Comparison of ENCODE assay signal across 8 mouse cellular contexts in the genomic region with DNA sequence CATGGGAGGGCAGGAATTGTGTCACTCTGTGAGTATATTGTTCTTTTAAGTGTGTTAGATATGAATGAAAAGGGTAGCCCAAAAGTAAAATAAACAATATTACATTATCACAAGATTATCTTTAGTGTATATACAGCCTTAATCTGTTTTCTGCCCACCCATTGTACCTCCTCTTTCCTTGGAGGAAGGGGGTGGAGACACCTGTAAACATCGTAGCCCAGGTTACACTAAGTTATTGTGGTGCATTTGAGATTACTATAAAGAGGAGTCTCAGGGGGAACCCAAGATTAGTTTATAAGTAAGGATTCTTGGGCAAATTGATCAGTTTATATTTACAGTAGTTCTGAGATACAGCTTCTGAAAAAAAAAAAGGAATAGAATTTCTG. TPM values are rescaled to one million over a fixed set of nuclear protein-coding genes. Genes with fewer than 3 reads are reported as not detected.
DNase-seq lines count a peak whose midpoint lies in the region; ATAC-seq and TF ChIP-seq lines count a peak whose summit lies in the region.

No protein-coding gene starts in this region.

- peak overlapping the region; percentile 88 for H3K27ac ChIP-seq in gastrocnemius, adult 2 months
- no peak overlapping the region; the same call in 1 of the 2 replicates for H3K27ac ChIP-seq in forebrain, embryonic 15.5 days (replicated peaks)
- H3K27ac ChIP-seq in liver, embryonic 16.5 days (ENCODE audit: low read length): peak overlapping the region; percentile 91

- H3K4me3 ChIP-seq in gastrocnemius, adult 2 months: peak overlapping the region; percentile 98
- H3K4me3 ChIP-seq in forebrain, embryonic 15.5 days: peak overlapping the region; percentile 96
- peak overlapping the region; percentile 83 for H3K4me3 ChIP-seq in liver, embryonic 16.5 days (ENCODE audit: low read depth, low read length)

- DNase-seq in gastrocnemius, adult 2 months: no peak
- DNase-seq in gastrocnemius, adult 8-10 months (ENCODE audit: low spot score in 2 of 2): no peak
- DNase-seq in A20 (ENCODE audit: low read depth, low spot score): peak; percentile 57
- DNase-seq in cerebellum, adult 8-10 months: no peak
- DNase-seq in right cerebral cortex, postnatal 10 days (ENCODE audit: low spot score in 2 of 2): no peak
- no peak for DNase-seq in ovary, adult 18-20 months (ENCODE audit: low spot score)

- no peak for TF ChIP-seq CTCF in gastrocnemius, adult 2 months (IDR thresholded peaks at IDR 0.05)

- peaks cover 10% of the 10 kb centered on the region for H3K4me1 ChIP-seq in forebrain, embryonic 15.5 days
- H3K4me1 ChIP-seq in liver, embryonic 16.5 days (ENCODE audit: control insufficient read depth, low read depth, low read length): peaks cover 41% of the 10 kb centered on the region

- H3K4me2 ChIP-seq in forebrain, embryonic 15.5 days (replicated peaks): peak overlapping the region; percentile 64
- H3K4me2 ChIP-seq in liver, embryonic 16.5 days (ENCODE audit: low read depth, low read length): peak overlapping the region; percentile 66

- peak overlapping the region; percentile 93 for H3K9ac ChIP-seq in forebrain, embryonic 15.5 days (replicated peaks)
- H3K9ac ChIP-seq in liver, embryonic 16.5 days (ENCODE audit: low read depth, low read length): peak overlapping the region; percentile 86

- no peaks in the 10 kb centered on the region for H3K27me3 ChIP-seq in forebrain, embryonic 15.5 days
- H3K27me3 ChIP-seq in liver, embryonic 16.5 days (ENCODE audit: control insufficient read depth, insufficient read depth, low read depth, low read length): no peaks in the 10 kb centered on the region

- no peaks in the 10 kb centered on the region for H3K9me3 ChIP-seq in forebrain, embryonic 15.5 days
- H3K9me3 ChIP-seq in liver, embryonic 16.5 days (replicated peaks; ENCODE audit: control insufficient read depth, low read length): no peaks in the 10 kb centered on the region

- no peak for ATAC-seq in forebrain, embryonic 15.5 days (replicated peaks)
- ATAC-seq in liver, embryonic 16.5 days (ENCODE audit: low read depth): no peak

- intact Hi-C loops in gastrocnemius, adult 2 months (cut with DNase I): loop anchor here (5.0 kb wide), 1 partner anchor 75 kb away; a partner anchor contains a TSS

- H3K36me3 ChIP-seq in forebrain, embryonic 15.5 days: no peaks in the 10 kb centered on the region
- peaks cover 2% of the 10 kb centered on the region; the same call in 1 of the 2 replicates for H3K36me3 ChIP-seq in liver, embryonic 16.5 days (ENCODE audit: control insufficient read depth, insufficient read depth)

- WGBS in forebrain, embryonic 15.5 days: 32% methylated on average over 1 of the region's 1 CpGs
- 5% methylated on average over 1 of the region's 1 CpGs for WGBS in liver, embryonic 16.5 days (ENCODE audit: insufficient replicate concordance)

RNA-seq across cellular contexts. Expression of a gene that starts 1.3 kb away (rescaled TPM):
- 1 to 10 TPM; 2.7 to 3.8 TPM for total RNA-seq in gastrocnemius, adult 2 months (2021)
- 1 to 10 TPM; 1.3 to 2.4 (median 2.2) TPM for total RNA-seq in gastrocnemius, adult 8-10 months (2022)
- polyA plus RNA-seq in forebrain, embryonic 15.5 days (2015; fragmentation: Nextera tagmentation; extraction: Ambion mirVana): 9.4 and 9.6 TPM in 2 replicates
- polyA plus RNA-seq in liver, embryonic 16.5 days (2015; fragmentation: Nextera tagmentation; extraction: Ambion mirVana): 40.8 and 42.3 TPM in 2 replicates
